Mouse (Mus musculus) liver, embryonic 14.5 days (tissue): ENCODE measurements at regions not wholly inside any gene's neighbourhood (a gene's known extent, or its start where the extent isn't known, plus 50 kb on each side); places are given as distances from the start of the nearest gene placed in this dataset.

ENCODE experiments used
- ATAC-seq: fragments of 200-750 bp; cut with Nextera tagmentation; 2 replicates; pipeline ENCODE4 v1.8.0; 2017; ENCODE audit warnings: moderate number of reproducible peaks, mild to moderate bottlenecking, moderate library complexity; ENCODE audit not compliant: insufficient read depth
- DNase-seq, 3 experiments: peaks; one replicate each; pipeline ENCODE4 v3.0.0-alpha.2; 2012 to 2013; ENCODE audit warnings: low read depth in 3 of 3, low spot score in 3 of 3
- H3K27ac ChIP-seq: fragments of 300-500 bp; sonication (generic); 2 replicates; pipeline ENCODE4 v1.5.1; 2014; ENCODE audit warnings: moderate library complexity, mild to moderate bottlenecking, control low read depth, inconsistent platforms
- H3K27me3 ChIP-seq: fragments of 300-500 bp; sonication (generic); 2 replicates; pipeline ENCODE4 v1.6.1; 2014; ENCODE audit warnings: mild to moderate bottlenecking, low read length, moderate library complexity; ENCODE audit not compliant: control insufficient read depth, insufficient read depth
- H3K36me3 ChIP-seq: fragments of 300-500 bp; sonication (generic); replicated peaks from 2 replicates; pipeline ENCODE4 v1.6.1; 2014; ENCODE audit warnings: low read depth; ENCODE audit not compliant: control insufficient read depth, insufficient read depth
- H3K4me1 ChIP-seq, 2 experiments: fragments of 200-500 bp in 1 of 2; fragments of 300-500 bp in 1 of 2; sonication (generic) in 1 of 2; replicated peaks; 2 replicates each; pipeline ENCODE4 v1.6.1; 2012 to 2014; ENCODE audit warnings: antibody characterized with exemption in 1 of 2, inconsistent platforms in 1 of 2, low read length in 1 of 2; ENCODE audit not compliant: control insufficient read depth in 2 of 2, insufficient read depth in 2 of 2
- H3K4me2 ChIP-seq: fragments of 300-500 bp; sonication (generic); 2 replicates; pipeline ENCODE4 v1.6.1; 2014; ENCODE audit warnings: low read depth, mild to moderate bottlenecking, control low read depth, moderate library complexity
- H3K4me3 ChIP-seq, 2 experiments: fragments of 200-500 bp in 1 of 2; fragments of 300-500 bp in 1 of 2; sonication (generic) in 1 of 2; 2 replicates each; pipeline ENCODE4 v1.5.1; 2012 to 2014; ENCODE audit warnings: low read depth in 2 of 2, low read length in 2 of 2, mild to moderate bottlenecking in 2 of 2, control low read depth in 1 of 2, inconsistent platforms in 1 of 2, moderate library complexity in 1 of 2; ENCODE audit not compliant: insufficient read depth in 1 of 2
- H3K9ac ChIP-seq: fragments of 300-500 bp; sonication (generic); replicated peaks from 2 replicates; pipeline ENCODE4 v1.6.1; 2014; ENCODE audit warnings: mild to moderate bottlenecking, control low read depth, moderate library complexity
- H3K9me3 ChIP-seq: fragments of 300-500 bp; sonication (generic); 2 replicates; pipeline ENCODE4 v1.6.1; 2016; ENCODE audit warnings: low read length, mixed read lengths; ENCODE audit not compliant: control insufficient read depth
- CTCF ChIP-seq: IDR thresholded peaks from 2 replicates; pipeline ENCODE4 v1.5.1; 2016; ENCODE audit warnings: antibody characterized with exemption, low read depth, control low read depth
- EP300 ChIP-seq: IDR thresholded peaks from 2 replicates; pipeline ENCODE4 v1.6.1; 2016; ENCODE audit warnings: antibody characterized with exemption, low read depth
- WGBS: fragments of 180-500 bp; shearing (Covaris S2); extraction: QIAGEN DNeasy Blood & Tissue Kit; methylation state at CpG from one replicate; pipeline ENCODE4 v1.1.7; 2014; ENCODE audit not compliant: insufficient replicate concordance; 5-methylcytosine and 5-hydroxymethylcytosine counted together

DNA sequence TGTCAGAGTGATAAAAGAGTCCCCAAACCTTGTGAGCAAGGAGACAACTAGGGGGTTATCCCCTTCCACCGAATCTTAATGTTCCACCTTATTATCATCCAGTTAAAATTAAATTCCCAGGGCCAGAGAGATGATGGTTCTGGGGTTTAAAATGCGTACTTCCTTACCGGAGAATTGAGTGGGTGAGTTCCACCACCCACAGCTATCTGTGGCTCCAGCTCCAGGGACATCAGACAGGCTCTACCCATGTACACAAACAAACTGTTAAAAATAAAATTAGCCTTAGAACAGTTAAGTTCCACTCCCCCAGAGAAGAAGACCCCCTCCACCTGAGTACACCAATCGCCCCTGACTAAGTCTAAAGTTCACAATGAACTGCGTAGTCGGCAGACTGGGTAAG, 52.0 kb upstream of the Mgat5 start:
- ATAC-seq = no peak
- WGBS = 68% methylated on average over 6 of the region's 6 CpGs
- Histone ChIP-seq H3K4me3 (no peak overlapping the region), H3K9me3 (no peaks in the 10 kb centered on the region), H3K27ac (no peak overlapping the region), H3K27me3 (no peaks in the 10 kb centered on the region), H3K4me2 (no peak overlapping the region), H3K4me1 (no peaks in the 10 kb centered on the region), H3K9ac (no peak overlapping the region), H3K36me3 (no peaks in the 10 kb centered on the region)
- DNase-seq = no peak
- TF ChIP-seq CTCF (no peak), EP300 (no peak)

GRCm38 (mm10) chr1:127135521-127135920, 69.3 kb upstream of the Mgat5 start:
- DNase-seq = no peak
- 18% methylated on average over 4 of the region's 4 CpGs for WGBS

DNA sequence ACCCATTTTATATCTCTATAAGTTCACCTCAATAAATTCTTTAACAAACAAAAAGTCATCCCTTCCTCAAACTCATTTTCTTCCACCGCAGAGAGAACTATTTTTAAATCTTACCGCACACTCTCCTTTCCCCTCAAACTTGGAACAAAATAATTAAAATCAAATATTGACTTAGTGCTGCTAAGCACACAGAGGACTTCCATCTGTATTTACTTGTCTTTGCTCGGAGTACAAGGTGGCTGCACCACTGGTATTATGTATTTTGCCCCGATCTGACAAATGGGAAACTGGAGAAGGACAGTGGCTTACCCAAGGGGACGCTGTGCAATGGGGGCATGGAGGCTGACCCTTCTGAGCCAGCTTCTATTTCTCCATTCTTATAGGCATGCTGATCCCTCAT, 72.9 kb upstream of the Mgat5 start:
- Histone ChIP-seq H3K27me3 (no peaks in the 10 kb centered on the region), H3K27ac (no peak overlapping the region), H3K4me1 (no peaks in the 10 kb centered on the region), H3K36me3 (no peaks in the 10 kb centered on the region), H3K9me3 (no peaks in the 10 kb centered on the region), H3K9ac (no peak overlapping the region), H3K4me2 (no peak overlapping the region), H3K4me3 (no peak overlapping the region)
- DNase-seq (no peak), ATAC-seq (no peak)
- 58% methylated on average over 5 of the region's 5 CpGs for WGBS
- TF ChIP-seq CTCF (no peak), EP300 (no peak)

More at GRCm38 (mm10) chr1:127135521-127135920, 69.3 kb upstream of the Mgat5 start:
- H3K4me2 ChIP-seq = no peak overlapping the region
- H3K27me3 ChIP-seq = no peaks in the 10 kb centered on the region
- H3K4me3 ChIP-seq = no peak overlapping the region
- H3K9ac ChIP-seq = no peak overlapping the region
- H3K9me3 ChIP-seq = no peaks in the 10 kb centered on the region
- ATAC-seq = no peak
- no peak overlapping the region for H3K27ac ChIP-seq
- H3K4me1 ChIP-seq = no peaks in the 10 kb centered on the region
- H3K36me3 ChIP-seq = no peaks in the 10 kb centered on the region
- no peak for TF ChIP-seq CTCF
- TF ChIP-seq EP300 = no peak

DNA sequence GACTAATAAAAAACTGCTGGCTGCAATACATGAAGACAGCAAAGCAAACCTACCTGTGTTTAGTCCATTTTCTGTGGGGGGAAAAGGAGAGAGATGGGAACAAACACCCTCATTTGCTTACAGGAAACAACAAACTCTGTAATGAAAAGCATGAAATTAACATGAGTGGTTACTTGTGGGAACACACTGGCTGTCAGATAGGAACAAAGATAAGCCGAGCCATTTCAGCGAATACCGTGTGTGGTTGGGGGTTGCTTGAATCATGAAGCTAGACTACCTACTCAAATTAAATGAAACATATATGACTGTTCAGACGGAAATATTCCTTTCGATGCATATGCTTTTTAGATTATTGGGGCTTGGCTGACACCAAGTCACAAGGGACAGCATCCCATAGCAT, 80.0 kb upstream of the Mgat5 start:
- no peak overlapping the region for H3K9ac ChIP-seq
- no peaks in the 10 kb centered on the region for H3K4me1 ChIP-seq
- no peaks in the 10 kb centered on the region for H3K9me3 ChIP-seq
- H3K36me3 ChIP-seq = no peaks in the 10 kb centered on the region
- H3K27me3 ChIP-seq = no peaks in the 10 kb centered on the region
- no peak overlapping the region for H3K4me3 ChIP-seq
- DNase-seq (no peak), ATAC-seq (no peak)
- no peak for TF ChIP-seq CTCF
- no peak for TF ChIP-seq EP300
- H3K27ac ChIP-seq = no peak overlapping the region
- H3K4me2 ChIP-seq = no peak overlapping the region
- WGBS = 55% methylated on average over 5 of the region's 5 CpGs

DNA sequence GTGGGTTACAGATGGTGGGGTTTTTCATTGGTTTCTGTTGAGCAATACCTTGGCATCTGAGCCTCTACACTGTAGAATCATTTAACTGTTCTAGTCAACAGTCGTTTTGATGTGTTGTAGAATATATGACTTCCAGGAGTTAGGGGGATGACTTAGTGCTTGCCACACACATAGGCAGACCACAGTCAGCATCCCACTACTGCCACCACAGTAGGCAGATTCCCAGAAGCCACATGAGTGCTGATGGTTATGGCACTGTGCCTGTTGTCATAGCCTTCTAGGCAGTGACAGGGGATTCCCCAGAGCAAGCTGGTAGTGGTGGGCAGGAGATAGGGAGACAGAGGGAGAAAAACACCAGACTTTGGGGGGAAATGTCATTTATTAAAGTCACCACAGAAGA, 86.8 kb upstream of the Mgat5 start:
- ATAC-seq (no peak), DNase-seq (no peak)
- H3K4me1 ChIP-seq = no peaks in the 10 kb centered on the region
- no peak overlapping the region for H3K4me2 ChIP-seq
- H3K9me3 ChIP-seq = no peaks in the 10 kb centered on the region
- no peaks in the 10 kb centered on the region for H3K27me3 ChIP-seq
- no peak for TF ChIP-seq EP300
- no peak overlapping the region for H3K27ac ChIP-seq
- no peak overlapping the region for H3K9ac ChIP-seq
- H3K4me3 ChIP-seq = no peak overlapping the region
- WGBS = 36% methylated on average over 1 of the region's 1 CpGs
- H3K36me3 ChIP-seq = no peaks in the 10 kb centered on the region
